Mouse (Mus musculus) gastrocnemius, postnatal 25 days (tissue): ENCODE results near the gene Cga. TPM values are rescaled to one million over a fixed set of nuclear protein-coding genes. Genes with fewer than 3 reads are reported as not detected.
"Not testable (repeated sequence)": the region's sequence is repeated elsewhere in the genome, so short reads cannot be mapped to it uniquely, and the experiment has no call there.

Experiments
- DNase-seq: peaks from one replicate; pipeline ENCODE4 v3.0.0; 2022
- total RNA-seq, 2 experiments: library from RNA; stranded (reverse); gene quantifications; 1 replicate in 1 of 2; 2 replicates in 1 of 2; pipeline ENCODE4 v1.2.3; 2021

Gene Cga
- total RNA-seq, 2 experiments from 2014 or later: not detected

DNA sequence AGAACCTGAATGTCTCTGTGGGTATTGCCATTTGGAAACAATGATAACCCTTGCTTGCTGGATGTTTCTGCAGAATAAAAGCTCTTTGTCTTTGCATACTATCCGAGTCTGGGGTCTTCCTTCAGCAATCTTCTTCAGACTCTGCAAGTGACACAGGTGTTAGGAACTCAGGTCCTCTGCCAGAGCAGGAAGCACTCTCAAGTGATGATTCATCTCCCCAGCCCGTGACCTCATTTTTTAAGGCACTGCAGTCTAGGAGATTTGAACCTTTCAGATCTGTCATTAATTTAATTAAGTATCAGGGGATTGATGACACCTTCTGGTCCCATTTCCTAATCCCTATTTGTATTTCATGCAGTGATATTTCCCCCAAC lies 3.8 kb upstream of the Cga start:
- no peak for DNase-seq

DNA sequence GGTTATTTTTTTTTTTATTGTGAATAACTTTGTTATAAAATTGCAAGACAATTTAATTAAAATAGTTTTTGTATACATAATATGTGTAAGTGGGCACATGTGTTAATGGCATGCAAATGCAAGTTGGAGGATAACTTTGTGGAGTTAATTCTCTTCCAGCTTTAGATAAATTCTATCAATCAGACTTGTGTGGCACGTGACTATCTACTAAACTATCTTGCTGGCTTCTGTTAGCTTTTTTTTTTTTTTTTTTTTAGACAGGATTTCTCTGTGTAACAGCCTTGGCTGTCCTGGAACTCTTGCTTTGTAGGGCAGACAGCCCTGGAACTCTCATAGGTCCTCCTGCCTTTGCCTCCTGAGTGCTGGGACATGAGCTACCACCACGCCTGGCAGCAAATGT lies 4.9 kb downstream of the Cga start:
- no peak for DNase-seq

DNA sequence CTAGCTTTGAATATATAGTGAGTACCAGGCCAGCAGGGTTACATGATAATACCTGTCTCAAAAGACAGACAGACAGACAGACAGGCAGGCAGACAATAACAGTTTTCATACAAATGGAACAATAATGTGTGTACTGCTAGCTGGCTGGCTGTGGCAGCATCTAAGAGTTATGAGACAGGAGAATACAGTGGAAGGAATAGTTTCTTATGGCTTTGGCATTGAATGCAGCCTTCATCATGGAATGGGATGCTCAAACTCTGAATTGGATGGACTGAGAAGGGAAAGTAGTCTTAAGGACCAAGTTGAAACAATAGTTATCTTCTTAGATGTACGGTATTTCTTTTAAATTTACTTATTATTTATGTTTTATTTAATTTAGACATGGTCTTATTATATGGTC lies 5.7 kb downstream of the Cga start:
- no peak for DNase-seq

DNA sequence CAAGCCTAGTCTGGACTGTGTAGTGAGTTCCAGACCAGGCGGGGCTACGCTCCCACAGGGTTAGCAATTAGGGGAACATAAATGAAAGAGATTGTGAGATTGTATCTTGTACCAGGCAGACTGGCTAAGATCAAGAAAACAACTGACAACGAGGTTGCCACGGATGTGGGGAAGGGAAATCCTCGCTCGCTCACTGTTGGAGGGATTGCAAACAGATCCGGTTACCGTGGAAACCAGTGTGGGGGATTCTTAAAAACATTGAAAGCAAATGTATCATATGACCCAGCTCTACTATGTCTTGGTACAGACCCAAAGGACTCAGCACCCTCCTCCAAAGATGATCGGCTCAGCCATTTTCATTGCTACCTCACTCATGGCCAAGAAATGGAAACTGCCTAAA lies 6.6 kb downstream of the Cga start:
- DNase-seq: no peak

DNA sequence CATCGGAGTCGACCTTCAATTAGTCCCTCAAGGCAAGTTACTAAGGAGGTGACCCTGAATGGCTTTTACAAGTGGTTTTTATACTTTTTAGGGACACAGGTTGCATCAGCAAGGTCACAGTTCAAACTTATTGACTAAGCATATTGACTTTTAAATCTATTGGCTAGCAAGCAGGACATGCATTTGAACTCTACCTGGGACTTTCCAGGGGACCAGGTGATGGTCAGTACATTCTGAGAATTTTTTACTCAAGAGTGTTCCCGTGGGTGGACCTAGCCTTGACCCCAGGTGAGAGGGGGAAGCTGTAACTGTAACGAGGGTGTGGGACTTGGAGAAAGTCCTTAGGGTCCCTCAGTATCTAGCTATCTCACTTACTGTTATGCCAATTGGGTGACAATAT lies 7.6 kb downstream of the Cga start:
- DNase-seq: no peak

DNA sequence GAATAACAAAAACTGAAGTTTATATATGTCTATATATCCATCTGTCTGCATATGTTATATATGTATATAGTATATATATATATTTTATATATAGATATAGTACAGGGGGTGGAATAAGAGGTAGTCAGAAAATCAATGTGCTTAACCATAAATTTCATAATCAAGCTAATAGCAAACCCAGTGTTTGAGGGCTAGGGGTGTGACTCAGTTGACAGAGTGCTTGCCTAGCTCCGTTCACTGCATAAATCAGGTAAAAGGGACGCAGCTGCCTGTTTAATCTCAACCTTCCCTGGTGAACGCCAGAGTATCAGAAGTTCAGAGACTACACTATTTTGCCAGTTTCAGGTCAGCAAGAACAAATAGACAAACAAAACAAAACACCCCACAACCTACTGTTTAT lies 8.0 kb downstream of the Cga start:
- not testable (repeated sequence) for DNase-seq

DNA sequence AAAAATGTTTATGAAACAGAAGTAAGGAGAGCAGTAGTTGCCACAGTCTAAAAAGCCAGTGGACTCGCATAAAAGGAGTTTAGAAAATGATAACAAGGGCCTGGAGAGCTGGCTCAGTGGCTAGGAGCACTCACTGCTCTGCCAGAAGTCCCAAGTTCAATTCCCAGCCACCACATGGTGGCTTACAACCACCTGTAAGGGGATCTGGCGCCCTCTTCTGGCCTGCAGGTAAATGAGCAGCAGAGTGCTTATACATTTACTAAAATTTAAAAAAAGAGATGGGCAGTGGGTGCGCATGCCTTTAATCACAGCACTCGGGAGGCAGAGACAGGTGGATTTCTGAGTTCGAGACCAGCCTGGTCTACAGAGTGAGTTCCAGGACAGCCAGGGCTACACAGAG lies 11.8 kb downstream of the Cga start:
- no peak for DNase-seq

DNA sequence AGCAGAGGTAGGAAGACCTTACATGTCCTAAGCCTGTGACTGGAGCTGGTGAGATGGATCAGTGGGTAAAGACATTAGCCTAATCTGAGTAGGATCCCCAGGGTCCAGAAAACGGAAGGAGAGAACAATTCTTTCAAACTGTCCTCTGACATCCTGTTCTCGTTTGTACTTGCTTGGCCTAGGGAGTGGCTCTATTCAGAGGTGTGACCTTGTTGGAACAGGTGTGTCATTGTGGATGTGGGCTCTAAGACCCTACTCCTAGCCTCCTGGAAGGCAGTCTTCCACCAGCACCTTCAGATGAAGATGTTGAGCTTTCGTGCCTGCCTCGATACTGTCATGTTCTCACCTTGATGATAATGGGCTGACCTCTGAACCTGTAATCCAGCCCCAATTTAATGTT lies 12.6 kb downstream of the Cga start:
- no peak for DNase-seq

DNA sequence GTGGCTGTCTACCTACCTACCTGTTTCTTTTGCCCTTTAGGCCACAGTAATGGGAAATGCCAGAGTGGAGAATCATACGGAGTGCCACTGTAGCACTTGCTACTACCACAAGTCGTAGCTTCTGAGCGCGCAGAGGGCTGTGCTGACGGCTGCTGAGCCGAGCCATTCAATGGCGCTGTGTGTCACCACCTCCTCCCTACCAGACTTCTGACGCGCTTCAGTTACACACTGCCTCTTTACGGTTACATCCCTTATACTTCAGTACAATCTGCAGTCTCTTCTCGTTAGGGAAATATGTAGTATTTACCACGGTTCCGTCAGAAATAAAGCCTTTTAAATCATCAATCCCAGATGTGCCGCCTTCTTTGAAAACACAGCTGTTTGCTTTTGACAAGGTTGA lies 13.4 kb downstream of the Cga start:
- no peak for DNase-seq

DNA sequence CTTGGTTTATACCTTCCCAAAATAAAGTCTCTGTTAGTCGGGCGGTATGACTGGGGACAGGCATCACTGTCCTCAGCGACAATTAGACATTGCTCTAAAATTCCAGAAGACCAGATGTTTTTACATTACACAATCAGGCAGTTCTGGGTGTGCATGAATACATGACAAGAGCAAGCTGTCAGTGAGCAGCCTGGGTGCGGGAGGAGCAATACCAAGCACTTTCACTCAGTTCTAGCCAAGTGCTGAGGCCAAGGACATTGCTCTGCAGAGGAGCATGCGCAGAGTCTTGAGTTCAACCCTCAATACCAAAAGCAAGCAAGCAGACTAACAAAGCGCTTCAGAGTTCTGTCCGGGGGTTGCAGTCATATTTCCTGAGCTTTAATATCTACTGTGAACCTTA lies 14.5 kb downstream of the Cga start:
- DNase-seq: no peak

DNA sequence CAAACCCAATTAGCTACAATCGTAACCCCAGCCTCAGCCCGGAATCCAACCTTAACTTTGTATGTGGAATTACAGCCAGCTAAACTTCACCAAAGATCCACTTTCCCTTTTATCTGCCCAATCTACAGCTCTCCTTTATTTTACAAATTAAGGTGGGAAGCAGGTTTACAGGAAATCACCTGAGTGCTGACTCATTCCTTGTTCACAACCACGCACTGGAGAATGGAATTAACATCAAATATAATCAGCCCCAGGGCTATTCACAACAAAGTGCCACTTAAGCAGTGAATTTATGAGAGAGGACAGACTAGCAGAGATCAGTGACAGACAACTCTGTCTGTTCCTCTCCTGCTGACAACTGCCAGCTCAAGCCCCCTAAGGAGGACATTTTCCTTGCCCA lies 17.8 kb downstream of the Cga start:
- DNase-seq: no peak

DNA sequence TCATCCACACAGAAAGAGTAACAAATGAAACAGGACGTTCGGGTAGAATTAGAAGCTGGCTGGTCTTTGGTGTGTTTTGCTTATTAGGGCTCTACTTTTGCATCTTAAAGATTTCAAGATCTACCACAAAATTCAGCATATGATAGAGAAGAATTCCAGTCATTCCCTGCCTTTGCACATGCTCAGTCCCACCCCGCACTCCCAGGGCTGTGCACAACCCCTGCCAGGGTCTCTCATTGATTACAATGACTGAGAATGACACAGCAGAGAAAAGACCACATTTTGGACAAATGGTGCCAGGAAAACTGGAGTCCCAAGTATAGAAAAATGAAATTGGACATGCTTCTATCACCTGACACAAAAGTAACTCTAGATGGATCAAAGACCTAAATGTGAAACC lies 18.6 kb downstream of the Cga start:
- no peak for DNase-seq

DNA sequence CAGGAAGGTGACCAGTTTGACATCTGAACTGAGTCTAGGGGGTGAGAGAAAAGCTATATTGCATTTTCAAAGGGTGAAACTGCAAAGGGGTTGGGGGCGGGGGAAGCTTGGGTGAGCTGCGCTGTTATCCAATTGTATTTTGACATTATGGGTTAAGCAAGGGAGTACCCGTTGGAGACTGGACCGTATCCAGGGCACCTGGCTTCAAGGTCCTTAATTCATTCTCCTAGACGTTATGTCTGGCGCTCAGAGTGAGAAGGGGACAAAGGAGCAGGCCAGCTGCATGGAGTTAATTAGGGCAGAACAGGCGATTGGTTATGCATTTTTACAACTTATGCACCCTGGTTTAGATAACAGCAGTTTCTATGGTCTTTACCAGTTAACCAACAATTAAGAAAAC lies 23.8 kb downstream of the Cga start:
- no peak for DNase-seq

DNA sequence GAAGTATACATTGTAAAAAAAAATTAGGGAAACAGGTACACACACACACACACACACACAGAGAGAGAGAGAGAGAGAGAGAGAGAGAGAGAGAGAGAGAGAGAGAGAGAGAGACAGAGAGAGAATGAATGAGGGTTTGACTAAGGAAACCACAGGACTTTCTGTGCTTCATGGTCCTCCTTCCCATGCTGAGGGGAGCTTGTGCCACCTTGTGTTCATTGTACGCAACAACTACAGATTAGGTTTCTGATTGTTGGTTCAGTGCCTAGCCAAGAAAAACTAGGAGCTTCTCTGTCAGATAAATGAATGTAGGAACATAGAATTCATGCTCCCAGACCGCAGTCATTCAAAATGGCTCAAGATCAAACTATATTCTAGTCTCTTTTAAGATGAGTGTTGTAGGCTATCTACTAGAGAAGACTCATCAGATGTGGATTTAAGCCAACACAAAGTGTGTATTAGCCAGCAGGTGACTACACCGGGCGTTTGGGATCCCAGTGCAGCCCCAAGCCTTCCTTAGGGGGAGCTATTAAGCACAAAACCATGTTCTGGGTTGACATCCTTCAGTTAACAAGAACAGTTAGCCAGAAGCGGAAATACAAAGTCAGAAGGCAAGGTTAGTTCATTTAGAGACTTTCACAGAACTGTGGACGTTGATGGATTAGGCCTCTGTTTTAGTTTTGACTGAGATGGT lies 28.7 kb downstream of the Cga start:
- DNase-seq: no peak

DNA sequence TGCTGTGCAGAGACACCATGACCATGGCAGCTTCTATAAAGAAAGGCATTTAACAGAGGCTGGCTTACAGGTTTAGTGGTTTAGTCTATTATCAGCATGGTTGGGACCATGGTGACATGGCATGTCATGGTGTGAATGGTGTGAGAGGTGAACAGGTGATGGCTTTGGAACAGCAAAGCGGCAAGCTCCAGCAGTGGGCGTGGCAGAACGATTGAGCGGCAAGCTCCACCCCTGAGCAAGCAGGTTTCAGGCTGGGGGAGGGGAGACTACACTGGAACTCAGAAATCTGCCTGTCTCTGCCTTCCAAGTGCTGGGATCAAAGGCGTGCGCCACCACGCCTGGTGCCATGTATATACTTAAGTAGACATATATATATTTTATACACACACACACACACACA lies 34.8 kb downstream of the Cga start:
- DNase-seq: not testable (repeated sequence)

DNA sequence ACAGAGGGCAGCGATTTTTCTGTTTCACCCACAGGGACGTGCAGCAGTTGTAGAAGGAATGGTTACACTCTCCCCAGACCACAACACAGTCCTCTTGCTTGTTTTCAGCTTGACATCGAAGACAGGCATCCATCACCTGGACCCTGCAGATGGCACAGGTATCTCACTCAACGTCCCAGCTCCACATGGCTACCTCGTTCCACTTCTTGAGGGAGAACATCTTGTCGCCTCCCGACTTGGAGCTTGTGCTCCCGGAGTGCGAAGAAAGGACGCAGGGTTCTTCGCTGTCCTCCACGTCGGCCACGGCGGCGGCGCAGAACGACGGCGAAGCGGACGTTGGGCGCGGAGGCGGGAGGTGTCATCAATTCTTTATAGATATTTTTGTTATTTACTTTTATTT lies 47.5 kb downstream of the Cga start:
- no peak for DNase-seq

DNA sequence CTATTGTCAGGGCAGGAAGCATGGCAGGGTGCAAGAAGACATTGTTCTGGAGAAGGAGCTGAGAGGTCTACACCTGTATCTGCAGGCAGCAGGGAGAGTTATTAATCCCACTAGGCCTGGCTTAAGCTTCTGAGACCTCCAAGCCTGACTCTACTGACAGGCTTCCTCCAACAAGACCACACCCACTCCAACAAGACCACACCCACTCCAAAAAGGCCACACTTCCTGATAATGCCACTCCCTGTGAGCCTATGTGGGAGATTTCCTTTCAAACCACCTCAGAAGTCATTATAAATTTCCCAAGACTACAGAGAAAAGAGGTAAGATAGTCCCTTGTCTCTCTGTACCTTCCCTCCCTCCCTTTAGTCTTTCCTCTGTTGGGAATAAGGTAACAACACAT lies 53.6 kb downstream of the Cga start:
- no peak for DNase-seq

DNA sequence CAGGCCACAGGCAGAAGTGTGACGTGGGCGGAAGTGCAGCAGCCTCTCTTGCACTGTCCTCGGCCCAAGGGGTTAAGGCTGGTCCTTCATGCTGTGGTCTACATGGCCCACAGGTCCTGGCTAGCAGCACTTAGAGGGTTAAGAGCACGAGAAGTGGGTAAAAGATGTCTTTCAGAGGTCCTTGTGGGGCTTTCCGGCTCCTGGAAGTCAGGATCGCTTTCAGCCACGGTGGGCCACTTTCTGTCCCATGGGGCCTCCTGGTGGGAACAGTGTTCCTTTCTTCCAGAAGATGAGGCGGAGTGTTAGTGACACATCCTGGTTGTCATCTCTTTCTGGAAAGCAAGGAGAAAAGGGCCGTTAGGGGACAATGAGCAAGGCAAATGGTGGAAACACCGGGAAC lies 60.1 kb downstream of the Cga start:
- no peak for DNase-seq

Other genes with a start within 250 kb of the Cga start
- 10 to 100 TPM; 10.5 to 11.4 TPM for gene Slc35a1, start 206.3 kb upstream of the Cga start, total RNA-seq
- gene Cfap206, start 163.6 kb upstream of the Cga start, total RNA-seq: not detected
- gene Gm136, start 137.5 kb upstream of the Cga start, total RNA-seq: not detected
- 10 to 100 TPM; 21.1 to 24.4 TPM for gene Smim8, start 115.4 kb upstream of the Cga start, total RNA-seq
- 1 to 10 TPM; 6.2 to 7.4 TPM for gene Zfp292, start 10.8 kb upstream of the Cga start, total RNA-seq